Comparison of ENCODE assay signal across 8 mouse cellular contexts in genomic region chr11:98710416-98711045, GRCm38 (mm10). TPM values are rescaled to one million over a fixed set of nuclear protein-coding genes. Genes with fewer than 3 reads are reported as not detected.
DNase-seq lines count a peak whose midpoint lies in the region; ATAC-seq and TF ChIP-seq lines count a peak whose summit lies in the region.

No protein-coding gene starts in this region.

- TF ChIP-seq POLR2A in CH12.LX (IDR thresholded peaks at IDR 0.05; ENCODE audit: low read depth, low read length), result no peak
- TF ChIP-seq POLR2A in bone marrow macrophage, adult 2 months (IDR thresholded peaks at IDR 0.05; ENCODE audit: borderline replicate concordance, low read depth, low read length), result no peak

- peak; percentile 72 for ATAC-seq in erythroblast, adult 5-6 weeks (replicated peaks; ENCODE audit: low FRiP score, poor library complexity, severe bottlenecking)
- no peak; the same call in 1 of the 2 replicates for ATAC-seq in heart, embryonic 13.5 days (ENCODE audit: extremely low read depth, insufficient number of reproducible peaks, low FRiP score, low TSS enrichment)
- peak; percentile 54 for ATAC-seq in liver, embryonic 16.5 days (ENCODE audit: low read depth)

- no peaks in the 10 kb centered on the region for H3K79me2 ChIP-seq in CH12.LX (replicated peaks; ENCODE audit: control insufficient read depth, extremely low read depth, insufficient read depth, poor library complexity, severe bottlenecking)

- H3K36me3 ChIP-seq in CH12.LX (replicated peaks in 1 of 2; ENCODE audit: control insufficient read depth in 1 of 2, insufficient read depth in 1 of 2, low read length in 1 of 2), result peaks cover 85 to 96% of the 10 kb centered on the region in 2 experiments
- H3K36me3 ChIP-seq in heart, embryonic 13.5 days, result peaks cover 84% of the 10 kb centered on the region
- H3K36me3 ChIP-seq in liver, embryonic 16.5 days (ENCODE audit: control insufficient read depth, insufficient read depth), result peaks cover 4% of the 10 kb centered on the region

- no peak overlapping the region for H3K4me2 ChIP-seq in CH12.LX (ENCODE audit: insufficient read depth, low read depth, poor library complexity, severe bottlenecking)
- no peak overlapping the region for H3K4me2 ChIP-seq in heart, embryonic 13.5 days
- no peak overlapping the region for H3K4me2 ChIP-seq in liver, embryonic 16.5 days (ENCODE audit: low read depth, low read length)

- peak; percentile 84 for DNase-seq in CH12.LX (ENCODE audit: extremely low read depth)
- peak; percentile 89 to 94 for DNase-seq in kidney, postnatal 25 days
- peak; percentile 55 for DNase-seq in ovary, adult 18-20 months (ENCODE audit: low spot score)
- peak; percentile 75 for DNase-seq in thymus, postnatal 14 days

- in situ Hi-C loops in CH12.LX (cut with MboI; ENCODE audit: low pct_ligation_motif_present, low pct_unique_long_range_greater_than_20kb, low sequenced_read_pairs), result no loop called here

- H3K9ac ChIP-seq in CH12.LX (ENCODE audit: insufficient read depth, low read depth), result no peak overlapping the region
- H3K9ac ChIP-seq in heart, embryonic 13.5 days, result no peak overlapping the region
- H3K9ac ChIP-seq in liver, embryonic 16.5 days (ENCODE audit: low read depth, low read length), result no peak overlapping the region

- no peaks in the 10 kb centered on the region for H3K27me3 ChIP-seq in CH12.LX (replicated peaks)
- no peaks in the 10 kb centered on the region for H3K27me3 ChIP-seq in heart, embryonic 13.5 days (replicated peaks)
- H3K27me3 ChIP-seq in liver, embryonic 16.5 days (ENCODE audit: control insufficient read depth, insufficient read depth, low read depth, low read length), result no peaks in the 10 kb centered on the region

- TF ChIP-seq CTCF in CH12.LX (conservative IDR thresholded peaks at IDR 0.05 in 1 of 2, IDR thresholded peaks at IDR 0.05 in 1 of 2; ENCODE audit: low read depth in 2 of 2, low read length in 2 of 2), result peak; percentile 91 to 98
- peak; percentile 82 for TF ChIP-seq CTCF in bone marrow macrophage, adult 2 months (IDR thresholded peaks at IDR 0.05; ENCODE audit: low read depth, low read length)

- no peaks in the 10 kb centered on the region for H3K9me3 ChIP-seq in CH12.LX (replicated peaks; ENCODE audit: low read length)
- H3K9me3 ChIP-seq in heart, embryonic 13.5 days, result no peaks in the 10 kb centered on the region
- no peaks in the 10 kb centered on the region for H3K9me3 ChIP-seq in liver, embryonic 16.5 days (replicated peaks; ENCODE audit: control insufficient read depth, low read length)

- peaks cover 5 to 21% of the 10 kb centered on the region in 2 experiments for H3K4me1 ChIP-seq in CH12.LX (ENCODE audit: control insufficient read depth in 1 of 2, insufficient read depth in 2 of 2)
- H3K4me1 ChIP-seq in bone marrow macrophage, adult 2 months (ENCODE audit: control insufficient read depth, insufficient read depth, low read length), result peaks cover 46% of the 10 kb centered on the region
- H3K4me1 ChIP-seq in heart, embryonic 13.5 days, result peaks cover 43% of the 10 kb centered on the region
- peaks cover 20% of the 10 kb centered on the region for H3K4me1 ChIP-seq in liver, embryonic 16.5 days (ENCODE audit: control insufficient read depth, low read depth, low read length)

- TF ChIP-seq EP300 in CH12.LX (IDR thresholded peaks at IDR 0.05; ENCODE audit: low read length), result no peak

- H3K4me3 ChIP-seq in CH12.LX (replicated peaks in 1 of 3; ENCODE audit: low read depth in 2 of 3, low read length in 2 of 3, poor library complexity in 1 of 3), result no peak overlapping the region
- H3K4me3 ChIP-seq in bone marrow macrophage, adult 2 months (ENCODE audit: insufficient read depth, low read length), result peak overlapping the region; percentile 6; the same call in 1 of the 2 replicates
- H3K4me3 ChIP-seq in heart, embryonic 13.5 days, result no peak overlapping the region
- no peak overlapping the region for H3K4me3 ChIP-seq in liver, embryonic 16.5 days (ENCODE audit: low read depth, low read length)

- dilution Hi-C loops in CH12.LX (cut with MboI; ENCODE audit: extremely low pct_ligation_motif_present, extremely low pct_unique_long_range_greater_than_20kb, low sequenced_read_pairs), result no loop called here

- 44% methylated on average over 12 of the region's 12 CpGs for WGBS in heart, embryonic 13.5 days
- WGBS in liver, embryonic 16.5 days (ENCODE audit: insufficient replicate concordance), result 22% methylated on average over 12 of the region's 12 CpGs

- peak; percentile 47 for TF ChIP-seq RAD21 in CH12.LX (IDR thresholded peaks at IDR 0.05; ENCODE audit: low read depth, low read length)

- H3K27ac ChIP-seq in CH12.LX (ENCODE audit: insufficient read depth, low read depth), result no peak overlapping the region
- peak overlapping the region; percentile 75 for H3K27ac ChIP-seq in bone marrow macrophage, adult 2 months (ENCODE audit: insufficient read depth, low read depth, low read length)
- peak overlapping the region; percentile 60 for H3K27ac ChIP-seq in heart, embryonic 13.5 days (replicated peaks)
- H3K27ac ChIP-seq in liver, embryonic 16.5 days (ENCODE audit: low read length), result peak overlapping the region; percentile 68; the same call in 1 of the 2 replicates

TF ChIP-seq in CH12.LX, 34 proteins besides CTCF, POLR2A, EP300 and RAD21:
- TF ChIP-seq JUND (conservative IDR thresholded peaks at IDR 0.05; ENCODE audit: low read depth, low read length), result 0 out of 2 replicates have a peak, but pooled peaks have one; percentile 34
- TF ChIP-seq SMC3 (IDR thresholded peaks at IDR 0.05; ENCODE audit: low read depth, low read length), result peak; percentile 68
- peak; percentile 69; the same call in 1 of the 2 replicates for TF ChIP-seq MYC (IDR thresholded peaks at IDR 0.05; ENCODE audit: low read depth, low read length)
- no peak for TF ChIP-seq ETS1 (conservative IDR thresholded peaks at IDR 0.05; ENCODE audit: low read depth, low read length)

RNA-seq across cellular contexts. Expression of gene Csf3, which starts 9.5 kb away (rescaled TPM):
- total RNA-seq in CH12.LX (2012; rRNA removed) (not detected in 2 replicates), CH12.LX (2014; rRNA removed) (not detected in 2 replicates)
- 0.21 and 0.29 TPM in 2 replicates for polyA plus RNA-seq in CH12.LX (2012; ENCODE audit: insufficient read length, low read depth)
- not detected in 2 replicates for polyA plus RNA-seq in bone marrow macrophage, adult 2 months (2012; ENCODE audit: insufficient read depth, insufficient read length, missing spikeins)
- total RNA-seq in erythroblast, adult 5-6 weeks (2015; ENCODE audit: low replicate concordance), result not detected in 2 replicates
- not detected in 2 replicates for total RNA-seq in erythroblast, adult 5-6 weeks (2017; ENCODE audit: low replicate concordance)
- not detected in 2 replicates for polyA plus RNA-seq in heart, embryonic 13.5 days (2015; fragmentation: Nextera tagmentation; extraction: Ambion mirVana)
- polyA plus RNA-seq in liver, embryonic 16.5 days (2015; fragmentation: Nextera tagmentation; extraction: Ambion mirVana), result not detected in 2 replicates

RNA-seq across cellular contexts. Expression of gene Med24, which starts 18.7 kb away (rescaled TPM):
- total RNA-seq in CH12.LX (2012; rRNA removed) (47.7 and 48.6 TPM in 2 replicates), CH12.LX (2014; rRNA removed) (26.5 and 30.9 TPM in 2 replicates)
- 64.2 and 78.8 TPM in 2 replicates for polyA plus RNA-seq in CH12.LX (2012; ENCODE audit: insufficient read length, low read depth)
- polyA plus RNA-seq in bone marrow macrophage, adult 2 months (2012; ENCODE audit: insufficient read depth, insufficient read length, missing spikeins), result 26.9 and 32.2 TPM in 2 replicates
- 8.8 and 17.3 TPM in 2 replicates for total RNA-seq in erythroblast, adult 5-6 weeks (2015; ENCODE audit: low replicate concordance)
- 10.3 and 17.6 TPM in 2 replicates for total RNA-seq in erythroblast, adult 5-6 weeks (2017; ENCODE audit: low replicate concordance)
- 35.1 and 37.4 TPM in 2 replicates for polyA plus RNA-seq in heart, embryonic 13.5 days (2015; fragmentation: Nextera tagmentation; extraction: Ambion mirVana)
- 22.8 and 23.8 TPM in 2 replicates for polyA plus RNA-seq in liver, embryonic 16.5 days (2015; fragmentation: Nextera tagmentation; extraction: Ambion mirVana)

RNA-seq across cellular contexts. Expression of gene Psmd3, which starts 28.2 kb away (rescaled TPM):
- 291 and 337 TPM in 2 replicates for total RNA-seq in CH12.LX (2012; rRNA removed)
- total RNA-seq in CH12.LX (2014; rRNA removed), result 163 and 166 TPM in 2 replicates
- polyA plus RNA-seq in CH12.LX (2012; ENCODE audit: insufficient read length, low read depth), result 345 and 354 TPM in 2 replicates
- 46.3 and 53.7 TPM in 2 replicates for polyA plus RNA-seq in bone marrow macrophage, adult 2 months (2012; ENCODE audit: insufficient read depth, insufficient read length, missing spikeins)
- 10.2 and 14.2 TPM in 2 replicates for total RNA-seq in erythroblast, adult 5-6 weeks (2015; ENCODE audit: low replicate concordance)
- 15.4 and 26.9 TPM in 2 replicates for total RNA-seq in erythroblast, adult 5-6 weeks (2017; ENCODE audit: low replicate concordance)
- polyA plus RNA-seq in heart, embryonic 13.5 days (2015; fragmentation: Nextera tagmentation; extraction: Ambion mirVana), result 165 and 167 TPM in 2 replicates
- 86.4 and 86.5 TPM in 2 replicates for polyA plus RNA-seq in liver, embryonic 16.5 days (2015; fragmentation: Nextera tagmentation; extraction: Ambion mirVana)

RNA-seq across cellular contexts. Expression of gene Thra, which starts 29.9 kb away (rescaled TPM):
- 2.5 and 3.9 TPM in 2 replicates for total RNA-seq in CH12.LX (2012; rRNA removed)
- total RNA-seq in CH12.LX (2014; rRNA removed), result 0.81 and 1.1 TPM in 2 replicates
- polyA plus RNA-seq in CH12.LX (2012; ENCODE audit: insufficient read length, low read depth), result 3.8 and 4.3 TPM in 2 replicates
- 20.7 and 23.5 TPM in 2 replicates for polyA plus RNA-seq in bone marrow macrophage, adult 2 months (2012; ENCODE audit: insufficient read depth, insufficient read length, missing spikeins)
- total RNA-seq in erythroblast, adult 5-6 weeks (2015; ENCODE audit: low replicate concordance), result 1.9 and 5.0 TPM in 2 replicates
- total RNA-seq in erythroblast, adult 5-6 weeks (2017; ENCODE audit: low replicate concordance), result 4.3 and 8.1 TPM in 2 replicates
- 30.0 and 32.0 TPM in 2 replicates for polyA plus RNA-seq in heart, embryonic 13.5 days (2015; fragmentation: Nextera tagmentation; extraction: Ambion mirVana)
- 6.5 and 7.7 TPM in 2 replicates for polyA plus RNA-seq in liver, embryonic 16.5 days (2015; fragmentation: Nextera tagmentation; extraction: Ambion mirVana)

RNA-seq across cellular contexts. Expression of gene Gsdma, which starts 46.4 kb away (rescaled TPM):
- total RNA-seq in CH12.LX (2012; rRNA removed), result not detected in 2 replicates
- not detected in 2 replicates for total RNA-seq in CH12.LX (2014; rRNA removed)
- 0.08 and 0.10 TPM in 2 replicates for polyA plus RNA-seq in CH12.LX (2012; ENCODE audit: insufficient read length, low read depth)
- not detected in 2 replicates for polyA plus RNA-seq in bone marrow macrophage, adult 2 months (2012; ENCODE audit: insufficient read depth, insufficient read length, missing spikeins)
- not detected in 2 replicates for total RNA-seq in erythroblast, adult 5-6 weeks (2015; ENCODE audit: low replicate concordance)
- not detected in 2 replicates for total RNA-seq in erythroblast, adult 5-6 weeks (2017; ENCODE audit: low replicate concordance)
- polyA plus RNA-seq in heart, embryonic 13.5 days (2015; fragmentation: Nextera tagmentation; extraction: Ambion mirVana), result 0.12 TPM in 1 of 2 replicates, not detected in the other
- polyA plus RNA-seq in liver, embryonic 16.5 days (2015; fragmentation: Nextera tagmentation; extraction: Ambion mirVana), result 0.04 TPM in 1 of 2 replicates, not detected in the other
